Mouse (Mus musculus) thymus, postnatal 4 days (tissue): ENCODE results near the gene Inf2.

ENCODE experiments used
- DNase-seq: peaks from one replicate; pipeline ENCODE4 v3.0.0; 2021

Gene Inf2

GRCm38 (mm10) chr12:112588426-112589256, at the start of gene Inf2:
Inf2 (plus strand) TSS chr12:112588784.
- peak; percentile 87 for DNase-seq

- DNase-seq = no peak
These were observed 49.1 kb upstream of the Inf2 start for GRCm38 (mm10) chr12:112539466-112539965.

GRCm38 (mm10) chr12:112540321-112540720, 48.3 kb upstream of the Inf2 start:
- DNase-seq = no peak

GRCm38 (mm10) chr12:112541483-112542091, 47.0 kb upstream of the Inf2 start:
- no peak for DNase-seq

- DNase-seq = no peak
These were observed 46.2 kb upstream of the Inf2 start for GRCm38 (mm10) chr12:112542257-112542919.

- DNase-seq = peak; percentile 94
These were observed 45.7 kb upstream of the Inf2 start for GRCm38 (mm10) chr12:112542920-112543300.

GRCm38 (mm10) chr12:112543941-112544340, 44.6 kb upstream of the Inf2 start:
- DNase-seq = no peak

GRCm38 (mm10) chr12:112544946-112545701, 43.5 kb upstream of the Inf2 start:
- DNase-seq = no peak

- no peak for DNase-seq
These were observed 42.5 kb upstream of the Inf2 start for GRCm38 (mm10) chr12:112546110-112546509.

GRCm38 (mm10) chr12:112549287-112549686, 39.3 kb upstream of the Inf2 start:
- DNase-seq = no peak

GRCm38 (mm10) chr12:112551861-112552375, 36.7 kb upstream of the Inf2 start:
- peak; percentile 88 for DNase-seq

GRCm38 (mm10) chr12:112552520-112552919, 36.1 kb upstream of the Inf2 start:
- no peak for DNase-seq

- DNase-seq = no peak
These were observed 33.7 kb upstream of the Inf2 start for GRCm38 (mm10) chr12:112554900-112555299.

- DNase-seq = no peak
These were observed 32.0 kb upstream of the Inf2 start for GRCm38 (mm10) chr12:112556531-112557060.

- DNase-seq = no peak
These were observed 31.4 kb upstream of the Inf2 start for GRCm38 (mm10) chr12:112557219-112557618.

GRCm38 (mm10) chr12:112559231-112559630, 29.4 kb upstream of the Inf2 start:
- DNase-seq = no peak

- DNase-seq = no peak
These were observed 28.9 kb upstream of the Inf2 start for GRCm38 (mm10) chr12:112559671-112560070.

- peak; percentile 66 for DNase-seq
These were observed 28.3 kb upstream of the Inf2 start for GRCm38 (mm10) chr12:112560176-112560797.

GRCm38 (mm10) chr12:112561163-112561562, 27.4 kb upstream of the Inf2 start:
- no peak for DNase-seq

GRCm38 (mm10) chr12:112562462-112562861, 26.1 kb upstream of the Inf2 start:
- DNase-seq = no peak

- DNase-seq = no peak
These were observed 25.6 kb upstream of the Inf2 start for GRCm38 (mm10) chr12:112563011-112563410.

GRCm38 (mm10) chr12:112570160-112570559, 18.4 kb upstream of the Inf2 start:
- no peak for DNase-seq
